Mouse (Mus musculus) large intestine, adult 2 months (tissue): ENCODE measurements around the gene Ampd3. TPM values are rescaled to one million over a fixed set of nuclear protein-coding genes. Genes with fewer than 3 reads are reported as not detected.

Experiments
- polyA plus RNA-seq: library from polyadenylated mRNA; depleted of rRNA; stranded (reverse); fragments of >200 nt; gene quantifications from 2 replicates; pipeline ENCODE4 v1.2.3, GENCODE M21; 2012; rRNA removed

Ampd3 gene
- polyA plus RNA-seq, 1 experiment = 12.9 TPM

Other genes with a start within 250 kb of the Ampd3 start
- gene Sbf2, start 153.3 kb upstream of the Ampd3 start, polyA plus RNA-seq = 10.4 and 21.2 TPM in 2 replicates
- 4.0 and 5.8 TPM in 2 replicates for gene Adm, start 140.5 kb upstream of the Ampd3 start, polyA plus RNA-seq
- gene Rnf141, start 76.3 kb downstream of the Ampd3 start, polyA plus RNA-seq = 19.1 and 30.9 TPM in 2 replicates
- gene Lyve1, start 95.0 kb downstream of the Ampd3 start, polyA plus RNA-seq = 11.1 and 17.2 TPM in 2 replicates
- gene Mrvi1, start 214.3 kb downstream of the Ampd3 start, polyA plus RNA-seq = 18.0 and 27.2 TPM in 2 replicates